Mouse (Mus musculus) stomach, embryonic 16.5 days (tissue): ENCODE measurements around the gene Sde2. TPM values are rescaled to one million over a fixed set of nuclear protein-coding genes. Genes with fewer than 3 reads are reported as not detected.

Experiments used
- ATAC-seq: fragments of 200-750 bp; cut with Nextera tagmentation; 2 replicates; pipeline ENCODE4 v1.8.0; 2017; ENCODE audit warnings: moderate number of reproducible peaks, moderate TSS enrichment; ENCODE audit not compliant: insufficient read depth, low FRiP score
- H3K27ac ChIP-seq: fragments of 300-500 bp; sonication (generic); 2 replicates; pipeline ENCODE4 v1.5.1; 2014; ENCODE audit warnings: low read length
- H3K27me3 ChIP-seq: fragments of 300-500 bp; sonication (generic); 2 replicates; pipeline ENCODE4 v1.6.1; 2014; ENCODE audit warnings: low read length, control low read depth, mixed read lengths; ENCODE audit not compliant: control insufficient read depth, insufficient read depth
- H3K36me3 ChIP-seq: fragments of 300-500 bp; sonication (generic); 2 replicates; pipeline ENCODE4 v1.6.1; 2014; ENCODE audit warnings: low read length; ENCODE audit not compliant: control insufficient read depth, insufficient read depth
- H3K4me1 ChIP-seq: fragments of 300-500 bp; sonication (generic); 2 replicates; pipeline ENCODE4 v1.6.1; 2014; ENCODE audit warnings: low read length, control low read depth, mixed read lengths; ENCODE audit not compliant: control insufficient read depth, insufficient read depth
- H3K4me2 ChIP-seq: fragments of 300-500 bp; sonication (generic); 2 replicates; pipeline ENCODE4 v1.6.1; 2014; ENCODE audit warnings: low read depth, low read length, mixed read lengths
- H3K4me3 ChIP-seq: fragments of 300-500 bp; sonication (generic); replicated peaks from 2 replicates; pipeline ENCODE4 v1.5.1; 2014; ENCODE audit warnings: mild to moderate bottlenecking, low read length
- H3K9ac ChIP-seq: fragments of 300-500 bp; sonication (generic); 2 replicates; pipeline ENCODE4 v1.6.1; 2014; ENCODE audit warnings: low read length
- H3K9me3 ChIP-seq: fragments of 300-500 bp; sonication (generic); replicated peaks from 2 replicates; pipeline ENCODE4 v1.6.1; 2016; ENCODE audit warnings: low read length, control low read depth; ENCODE audit not compliant: control insufficient read depth
- WGBS: fragments of 180-500 bp; shearing (Covaris S2); extraction: QIAGEN DNeasy Blood & Tissue Kit; methylation state at CpG from one replicate; pipeline ENCODE4 v1.1.7; 2014; 5-methylcytosine and 5-hydroxymethylcytosine counted together
- polyA plus RNA-seq: library from polyadenylated mRNA; unstranded; fragments of >200 nt; fragmentation: Nextera tagmentation; extraction: Ambion mirVana; gene quantifications from 2 replicates; pipeline ENCODE4 v1.2.1, GENCODE M21; 2015

Sde2 gene
- polyA plus RNA-seq, 1 experiment from 2014 or later, result 34.9 TPM

GRCm38 (mm10) chr1:180841561-180842300, 9.2 kb upstream of the Sde2 start:
- H3K9me3 ChIP-seq, result no peaks in the 10 kb centered on the region
- no peaks in the 10 kb centered on the region for H3K36me3 ChIP-seq
- ATAC-seq, result no peak
- no peak overlapping the region for H3K4me3 ChIP-seq
- WGBS, result 78% methylated on average over 8 of the region's 8 CpGs
- no peak overlapping the region for H3K4me2 ChIP-seq
- no peaks in the 10 kb centered on the region; the same call in 1 of the 2 replicates for H3K4me1 ChIP-seq
- H3K9ac ChIP-seq, result no peak overlapping the region
- H3K27ac ChIP-seq, result no peak overlapping the region
- H3K27me3 ChIP-seq, result no peaks in the 10 kb centered on the region

- H3K36me3 ChIP-seq, result no peaks in the 10 kb centered on the region
- H3K27ac ChIP-seq, result peak overlapping the region; percentile 93
- H3K9ac ChIP-seq, result peak overlapping the region; percentile 54
- H3K4me2 ChIP-seq, result peak overlapping the region; percentile 65
- ATAC-seq, result peak; percentile 59
- H3K9me3 ChIP-seq, result no peaks in the 10 kb centered on the region
- H3K4me1 ChIP-seq, result peaks cover 27% of the 10 kb centered on the region
- 1% methylated on average over 9 of the region's 9 CpGs for WGBS
- peak overlapping the region; percentile 35 for H3K4me3 ChIP-seq
- no peaks in the 10 kb centered on the region for H3K27me3 ChIP-seq
Observed at GRCm38 (mm10) chr1:180848114-180848510, 2.8 kb upstream of the Sde2 start.

DNA sequence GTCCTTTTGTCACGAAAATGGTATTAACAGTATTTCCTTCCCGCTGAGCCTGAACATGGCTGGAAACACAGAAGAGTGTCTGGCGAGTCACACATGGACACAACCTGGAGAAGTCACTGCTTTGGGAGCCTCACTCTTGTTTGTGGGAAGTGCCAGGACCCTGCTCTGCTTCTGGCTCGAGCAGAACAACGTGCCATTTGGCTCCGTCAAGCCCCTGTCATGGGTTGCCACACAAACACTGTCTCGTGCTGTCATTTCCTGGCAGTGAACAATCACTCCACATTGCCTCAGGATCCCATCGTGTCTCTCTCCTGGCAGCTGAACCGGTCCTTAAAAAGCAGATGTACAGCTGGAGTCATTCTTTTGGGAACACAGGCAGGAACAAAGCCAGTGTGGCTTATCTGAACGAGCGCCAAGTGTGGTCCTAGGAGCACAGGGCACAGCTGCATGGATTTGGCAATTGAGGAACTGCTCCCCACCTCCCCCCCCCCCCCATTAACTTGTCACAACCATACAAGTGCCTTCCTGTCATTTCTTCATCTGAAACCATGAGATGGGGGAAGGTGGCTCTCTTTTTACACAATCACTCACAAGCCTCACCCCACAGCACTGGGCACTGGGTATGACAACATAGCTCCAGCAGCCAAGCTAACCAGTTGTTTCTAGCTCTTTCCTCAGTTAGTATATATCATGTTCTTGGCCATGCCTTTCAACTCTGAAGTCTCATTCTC, 2.3 kb upstream of the Sde2 start:
- Histone ChIP-seq H3K4me3 (peak overlapping the region; percentile 35), H3K4me1 (peaks cover 27% of the 10 kb centered on the region), H3K27ac (peak overlapping the region; percentile 93), H3K4me2 (peak overlapping the region; percentile 65), H3K27me3 (no peaks in the 10 kb centered on the region), H3K36me3 (no peaks in the 10 kb centered on the region), H3K9ac (peak overlapping the region; percentile 54), H3K9me3 (no peaks in the 10 kb centered on the region)
- 17% methylated on average over 11 of the region's 11 CpGs for WGBS
- no peak for ATAC-seq

DNA sequence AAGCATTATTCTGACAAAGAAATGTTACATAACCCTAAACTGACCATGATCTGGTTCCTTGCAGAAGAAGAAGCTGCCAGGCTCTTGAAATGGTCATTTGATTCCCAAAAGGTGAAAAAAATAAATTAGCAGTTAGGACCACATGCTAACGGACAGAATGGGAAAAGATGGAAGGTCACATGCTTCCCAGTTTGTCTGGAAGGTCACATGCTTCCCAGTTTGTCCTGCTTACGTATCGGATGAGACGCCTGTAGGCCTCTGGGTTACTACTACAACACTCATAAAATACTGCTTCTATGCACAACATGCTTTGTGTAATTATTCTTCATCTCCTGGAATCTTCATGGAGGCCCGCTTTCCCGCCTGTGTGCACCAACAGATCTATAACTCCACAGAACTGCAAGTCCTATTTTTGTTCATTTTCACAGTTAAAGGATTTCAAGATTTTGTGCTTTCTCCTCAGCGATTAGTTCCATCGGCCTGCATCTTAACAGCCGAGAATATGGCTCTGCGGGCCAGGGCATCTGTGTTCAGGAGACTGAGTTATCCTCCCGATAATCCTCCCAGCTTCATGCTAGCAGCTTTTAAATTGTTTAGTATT, 1.1 kb upstream of the Sde2 start:
- H3K27ac ChIP-seq, result peak overlapping the region; percentile 100
- H3K9me3 ChIP-seq, result no peaks in the 10 kb centered on the region
- peak overlapping the region; percentile 83 for H3K9ac ChIP-seq
- no peak for ATAC-seq
- H3K36me3 ChIP-seq, result no peaks in the 10 kb centered on the region
- H3K4me2 ChIP-seq, result peak overlapping the region; percentile 76
- 33% methylated on average over 11 of the region's 11 CpGs for WGBS
- H3K27me3 ChIP-seq, result no peaks in the 10 kb centered on the region
- peak overlapping the region; percentile 49 for H3K4me3 ChIP-seq
- H3K4me1 ChIP-seq, result peaks cover 27% of the 10 kb centered on the region

DNA sequence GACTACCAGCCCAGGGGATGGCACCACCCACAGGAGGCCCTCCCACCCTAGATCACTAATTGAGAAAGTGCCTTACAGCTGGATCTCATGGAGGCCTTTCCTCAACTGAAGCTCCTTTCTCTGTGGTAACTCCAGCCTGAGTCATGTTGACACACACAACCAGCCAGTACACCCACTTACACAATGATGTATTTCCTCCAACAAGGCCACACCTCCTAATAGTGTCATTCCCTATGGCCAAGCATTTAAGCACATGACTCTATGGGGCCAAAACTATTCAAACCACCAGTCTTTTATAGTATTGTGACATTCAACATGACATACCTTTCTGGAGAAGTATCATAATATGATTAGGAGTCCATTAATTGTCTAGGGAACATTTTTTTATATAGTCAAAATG, 7.8 kb downstream of the Sde2 start:
- Histone ChIP-seq H3K4me1 (no peaks in the 10 kb centered on the region), H3K4me2 (no peak overlapping the region), H3K36me3 (peaks cover 25% of the 10 kb centered on the region; the same call in 1 of the 2 replicates), H3K9ac (no peak overlapping the region), H3K4me3 (no peak overlapping the region), H3K27me3 (no peaks in the 10 kb centered on the region), H3K9me3 (no peaks in the 10 kb centered on the region), H3K27ac (no peak overlapping the region)
- ATAC-seq, result no peak

- no peak overlapping the region for H3K27ac ChIP-seq
- no peak overlapping the region for H3K4me2 ChIP-seq
- 81% methylated on average over 6 of the region's 6 CpGs for WGBS
- peaks cover 25% of the 10 kb centered on the region; the same call in 1 of the 2 replicates for H3K36me3 ChIP-seq
- no peaks in the 10 kb centered on the region for H3K4me1 ChIP-seq
- no peak overlapping the region for H3K4me3 ChIP-seq
- H3K9me3 ChIP-seq, result no peaks in the 10 kb centered on the region
- no peak for ATAC-seq
- no peaks in the 10 kb centered on the region for H3K27me3 ChIP-seq
- no peak overlapping the region for H3K9ac ChIP-seq
Observed at GRCm38 (mm10) chr1:180860030-180860429, 9.1 kb downstream of the Sde2 start.

DNA sequence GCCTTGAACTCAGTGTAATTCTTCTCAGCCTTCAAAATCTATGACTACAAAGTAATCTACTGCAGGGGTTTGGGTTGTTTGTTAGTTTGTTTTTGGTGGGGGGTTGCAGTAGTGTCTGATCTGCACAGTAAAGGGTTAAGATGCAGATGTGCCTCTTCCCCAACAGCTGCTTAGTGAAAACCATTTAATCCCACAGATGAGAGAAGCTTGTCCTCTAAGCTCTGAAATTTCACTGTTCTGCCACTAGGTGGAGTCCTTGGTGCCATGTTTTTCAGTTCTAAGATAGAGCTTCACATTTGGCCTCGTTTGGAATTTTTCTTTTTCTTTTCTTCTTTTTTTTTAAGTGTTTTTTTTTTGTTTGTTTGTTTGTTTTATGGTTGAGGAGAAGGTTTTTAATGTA, 12.7 kb downstream of the Sde2 start:
- no peak for ATAC-seq
- Histone ChIP-seq H3K27ac (no peak overlapping the region), H3K4me3 (no peak overlapping the region), H3K4me1 (no peaks in the 10 kb centered on the region), H3K36me3 (peaks cover 21% of the 10 kb centered on the region; the same call in 1 of the 2 replicates), H3K4me2 (no peak overlapping the region), H3K9ac (no peak overlapping the region), H3K9me3 (no peaks in the 10 kb centered on the region), H3K27me3 (no peaks in the 10 kb centered on the region)
- WGBS, result 11% methylated on average over 1 of the region's 1 CpGs

- no peak overlapping the region for H3K27ac ChIP-seq
- peaks cover 14% of the 10 kb centered on the region; the same call in 1 of the 2 replicates for H3K36me3 ChIP-seq
Observed at GRCm38 (mm10) chr1:180866001-180866400, 15.1 kb downstream of the Sde2 start.

DNA sequence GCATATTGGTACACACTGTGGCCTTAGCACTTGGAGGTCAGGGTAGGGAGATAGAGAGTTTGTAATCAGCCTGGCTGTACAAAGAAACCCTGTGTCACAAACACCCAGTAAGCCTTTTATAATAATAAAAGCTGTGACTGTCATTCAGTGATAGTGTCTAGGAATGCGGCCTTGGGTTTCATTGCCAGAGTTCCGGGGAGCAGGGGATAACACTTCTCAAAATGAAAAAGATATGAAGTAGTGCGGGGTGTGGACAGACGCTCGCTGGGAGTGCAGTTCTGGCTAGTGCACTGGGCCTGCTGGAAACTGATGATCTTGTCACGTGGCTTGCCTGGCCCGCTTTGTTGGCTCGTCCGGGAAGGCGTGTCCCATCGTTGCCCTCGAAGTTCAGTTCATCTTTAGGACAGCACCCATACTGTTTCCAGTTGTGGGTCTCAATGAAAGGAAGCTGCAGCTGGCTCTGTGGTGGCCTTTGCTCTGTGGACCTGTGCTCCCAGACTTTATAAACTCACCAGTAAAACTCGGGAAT, 19.3 kb downstream of the Sde2 start:
- Histone ChIP-seq H3K4me1 (no peaks in the 10 kb centered on the region), H3K4me3 (no peak overlapping the region), H3K27ac (no peak overlapping the region), H3K36me3 (peaks cover 9% of the 10 kb centered on the region; the same call in 1 of the 2 replicates), H3K27me3 (no peaks in the 10 kb centered on the region), H3K9ac (no peak overlapping the region), H3K4me2 (no peak overlapping the region), H3K9me3 (no peaks in the 10 kb centered on the region)
- ATAC-seq, result no peak
- 67% methylated on average over 13 of the region's 13 CpGs for WGBS

More at GRCm38 (mm10) chr1:180866001-180866400, 15.1 kb downstream of the Sde2 start:
- no peaks in the 10 kb centered on the region for H3K4me1 ChIP-seq
- no peak overlapping the region for H3K9ac ChIP-seq
- H3K9me3 ChIP-seq, result no peaks in the 10 kb centered on the region
- ATAC-seq, result no peak
- 87% methylated on average over 7 of the region's 7 CpGs for WGBS
- no peaks in the 10 kb centered on the region for H3K27me3 ChIP-seq
- H3K4me3 ChIP-seq, result no peak overlapping the region
- no peak overlapping the region for H3K4me2 ChIP-seq
